Mouse (Mus musculus) testis, adult 2 months (tissue): ENCODE data around the gene Acadvl. TPM values are rescaled to one million over a fixed set of nuclear protein-coding genes. Genes with fewer than 3 reads are reported as not detected.

ENCODE experiments used
- H3K27ac ChIP-seq: fragments of 200-500 bp; 2 replicates; pipeline ENCODE4 v1.5.1; 2012; ENCODE audit warnings: low read depth, low read length; ENCODE audit not compliant: control insufficient read depth, insufficient read depth
- H3K27me3 ChIP-seq: fragments of 200-500 bp; 2 replicates; pipeline ENCODE4 v1.6.1; 2012; ENCODE audit warnings: mild to moderate bottlenecking, low read length, moderate library complexity; ENCODE audit not compliant: control insufficient read depth, insufficient read depth
- H3K36me3 ChIP-seq: fragments of 200-500 bp; 2 replicates; pipeline ENCODE4 v1.6.1; 2012; ENCODE audit warnings: mild to moderate bottlenecking, low read length; ENCODE audit not compliant: control insufficient read depth, insufficient read depth
- H3K4me1 ChIP-seq: fragments of 200-500 bp; 2 replicates; pipeline ENCODE4 v1.6.1; 2012; ENCODE audit warnings: low read length; ENCODE audit not compliant: control insufficient read depth, insufficient read depth
- H3K4me3 ChIP-seq: fragments of 200-500 bp; 2 replicates; pipeline ENCODE4 v1.5.1; 2012; ENCODE audit warnings: low read depth, mild to moderate bottlenecking, low read length, moderate library complexity, mixed read lengths; ENCODE audit not compliant: control insufficient read depth
- CTCF ChIP-seq: fragments of 200-500 bp; IDR thresholded peaks from 2 replicates; pipeline ENCODE4 v1.5.1; 2012; ENCODE audit warnings: low read depth, mild to moderate bottlenecking, inconsistent platforms, low read length, moderate library complexity; ENCODE audit not compliant: control insufficient read depth, insufficient read depth, insufficient replicate concordance
- POLR2A ChIP-seq: fragments of 200-500 bp; IDR thresholded peaks from 2 replicates; pipeline ENCODE4 v1.6.1; 2012; ENCODE audit warnings: low read depth, mild to moderate bottlenecking, inconsistent platforms, low read length, moderate library complexity; ENCODE audit not compliant: control insufficient read depth
- polyA plus RNA-seq: library from polyadenylated mRNA; depleted of rRNA; stranded (reverse); fragments of >200 nt; gene quantifications from 2 replicates; pipeline ENCODE4 v1.2.3, GENCODE M21; 2012; rRNA removed

Gene Acadvl
- 20.6 and 20.9 TPM in 2 replicates for polyA plus RNA-seq

- TF ChIP-seq POLR2A: peak; percentile 60; the same call in 1 of the 2 replicates
- TF ChIP-seq CTCF: peak; percentile 6; the same call in 1 of the 2 replicates
- no peaks in the 10 kb centered on the region; the same call in 1 of the 2 replicates for H3K36me3 ChIP-seq
- H3K4me3 ChIP-seq: peak within 1 kb of the TSS; percentile 75
- H3K27me3 ChIP-seq: no peaks in the 10 kb centered on the region
- peaks cover 14% of the 10 kb centered on the region for H3K4me1 ChIP-seq
- H3K27ac ChIP-seq: peak within 1 kb of the TSS; percentile 32; the same call in 1 of the 2 replicates
Measured at GRCm38 (mm10) chr11:70014880-70015558, at the start of gene Acadvl. Gene Acadvl, minus strand, starts transcription at chr11:70015411.

- no peaks in the 10 kb centered on the region for H3K36me3 ChIP-seq
Measured at GRCm38 (mm10) chr11:70063053-70063452, 47.8 kb upstream of the Acadvl start.

GRCm38 (mm10) chr11:70059930-70060329, 44.7 kb upstream of the Acadvl start:
- TF ChIP-seq CTCF (no peak), POLR2A (no peak)
- no peaks in the 10 kb centered on the region for H3K36me3 ChIP-seq
- H3K4me3 ChIP-seq: no peak overlapping the region
- H3K4me1 ChIP-seq: peaks cover 7% of the 10 kb centered on the region
- no peak overlapping the region for H3K27ac ChIP-seq
- no peaks in the 10 kb centered on the region for H3K27me3 ChIP-seq

More at GRCm38 (mm10) chr11:70063053-70063452, 47.8 kb upstream of the Acadvl start:
- no peak overlapping the region for H3K4me3 ChIP-seq
- TF ChIP-seq POLR2A (no peak), CTCF (peak; percentile 69)
- peaks cover 2% of the 10 kb centered on the region for H3K4me1 ChIP-seq
- H3K27me3 ChIP-seq: no peaks in the 10 kb centered on the region
- H3K27ac ChIP-seq: no peak overlapping the region

DNA sequence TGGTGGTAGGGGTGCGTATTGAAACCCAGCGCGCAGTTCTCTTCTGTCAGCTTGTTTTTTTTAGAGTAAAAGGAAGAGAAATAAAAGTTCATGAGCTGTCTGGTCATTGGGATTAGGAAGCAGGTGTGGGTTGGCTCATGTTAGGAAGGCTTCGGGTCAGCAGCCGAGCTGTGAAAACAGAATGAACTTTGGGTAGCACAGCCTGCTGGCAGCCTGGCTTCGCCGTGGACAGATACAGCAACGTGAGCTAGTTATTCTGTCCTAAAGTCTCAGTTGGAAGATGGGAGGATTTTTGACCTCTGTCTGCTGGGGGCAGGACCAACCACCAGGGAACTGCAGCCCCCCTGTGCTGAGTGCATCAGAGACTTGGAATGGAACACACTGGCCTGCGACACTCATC, 42.6 kb upstream of the Acadvl start:
- Histone ChIP-seq H3K4me1 (peaks cover 5% of the 10 kb centered on the region), H3K27ac (no peak overlapping the region), H3K27me3 (no peaks in the 10 kb centered on the region), H3K36me3 (no peaks in the 10 kb centered on the region), H3K4me3 (no peak overlapping the region)
- no peak for TF ChIP-seq POLR2A
- no peak for TF ChIP-seq CTCF

DNA sequence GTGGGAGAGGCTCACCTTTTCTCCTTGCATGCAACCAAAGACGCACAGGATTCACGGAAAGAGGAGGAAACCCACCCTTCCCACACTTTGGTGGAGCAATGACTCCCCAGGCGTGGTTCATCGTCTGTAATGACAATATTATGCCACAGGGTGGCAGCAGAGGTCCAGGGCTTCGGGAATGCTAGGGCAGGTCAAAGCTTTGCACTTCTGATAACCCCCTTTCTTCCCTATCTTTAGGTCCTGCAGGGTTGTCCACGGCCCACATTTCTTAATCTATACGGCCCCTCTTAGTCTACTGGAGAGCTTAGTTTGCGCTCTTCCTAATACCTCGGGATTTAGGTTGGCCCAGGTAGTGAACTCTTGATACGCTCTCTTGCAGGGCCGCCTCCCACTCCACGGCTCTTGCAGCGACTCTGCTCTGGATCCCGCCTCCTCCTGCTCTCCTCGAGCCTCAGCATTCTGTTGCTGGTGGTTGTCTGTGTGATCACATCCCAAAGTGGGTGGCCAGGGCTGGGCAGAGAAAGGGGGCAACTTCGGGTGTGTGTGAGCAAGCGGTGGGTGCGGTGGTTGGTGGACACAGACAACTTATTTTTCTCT, 40.5 kb upstream of the Acadvl start:
- no peaks in the 10 kb centered on the region for H3K36me3 ChIP-seq
- H3K27ac ChIP-seq: no peak overlapping the region
- H3K4me1 ChIP-seq: peaks cover 5% of the 10 kb centered on the region
- peak; percentile 94; the same call in 1 of the 2 replicates for TF ChIP-seq CTCF
- TF ChIP-seq POLR2A: no peak
- H3K4me3 ChIP-seq: no peak overlapping the region
- no peaks in the 10 kb centered on the region for H3K27me3 ChIP-seq

- Histone ChIP-seq H3K27me3 (no peaks in the 10 kb centered on the region), H3K27ac (peak within 1 kb of the TSS; percentile 30; the same call in 1 of the 2 replicates), H3K4me3 (no peak within 1 kb of the TSS), H3K36me3 (no peaks in the 10 kb centered on the region), H3K4me1 (peaks cover 10% of the 10 kb centered on the region)
- TF ChIP-seq CTCF: no peak
- no peak for TF ChIP-seq POLR2A
Measured at GRCm38 (mm10) chr11:70053898-70054570, 38.8 kb upstream of the Acadvl start, which contains the start of gene Asgr1. Gene Asgr1, plus strand, starts transcription at chr11:70054085.

- peaks cover 10% of the 10 kb centered on the region for H3K4me1 ChIP-seq
- H3K36me3 ChIP-seq: no peaks in the 10 kb centered on the region
- no peak for TF ChIP-seq POLR2A
- H3K27me3 ChIP-seq: no peaks in the 10 kb centered on the region
- no peak overlapping the region for H3K4me3 ChIP-seq
- no peak overlapping the region for H3K27ac ChIP-seq
Measured at GRCm38 (mm10) chr11:70053156-70053555, 37.9 kb upstream of the Acadvl start.
